ENCODE assay signal across 8 mouse cellular contexts in the genomic region with DNA sequence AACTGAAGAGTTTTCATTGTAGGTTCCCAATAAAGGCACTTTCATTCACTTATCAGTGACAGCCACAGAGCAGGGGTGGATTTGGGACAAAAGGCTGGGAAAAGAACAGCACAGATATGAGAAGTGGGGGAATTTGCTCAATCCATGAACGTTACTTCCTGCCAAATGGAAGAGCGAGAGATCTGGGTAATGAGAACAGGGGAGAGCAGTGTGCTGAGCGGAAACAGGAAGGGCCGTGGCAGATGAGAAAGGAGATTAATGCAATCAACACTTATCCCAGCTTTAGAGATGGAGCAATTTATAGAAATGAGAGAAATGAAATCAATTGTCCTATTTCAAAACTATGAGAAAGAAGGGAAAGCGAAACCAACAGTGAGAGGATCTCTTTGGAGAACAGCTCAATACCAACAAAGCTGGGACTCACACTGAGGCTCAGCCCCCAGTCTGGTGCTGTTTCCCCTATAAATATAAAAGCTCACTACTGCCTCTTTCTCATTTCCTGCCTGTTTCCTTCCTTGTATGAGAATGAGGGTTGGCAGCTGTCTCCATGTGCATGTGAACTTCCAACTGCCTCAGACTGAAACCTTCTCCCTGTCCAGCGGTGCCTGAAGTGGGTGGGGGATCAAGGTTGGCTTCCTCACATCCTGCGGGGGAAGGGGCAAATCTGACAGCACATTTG. TPM values are rescaled to one million over a fixed set of nuclear protein-coding genes. Genes with fewer than 3 reads are reported as not detected.
DNase-seq lines count a peak whose midpoint lies in the region; TF ChIP-seq lines count a peak whose summit lies in the region.

No protein-coding gene starts in this region.

- no peaks in the 10 kb centered on the region for H3K36me3 ChIP-seq in kidney, adult 2 months (ENCODE audit: control insufficient read depth, insufficient read depth, low read length)
- H3K36me3 ChIP-seq in limb, embryonic 10.5 days, result no peaks in the 10 kb centered on the region
- no peaks in the 10 kb centered on the region for H3K36me3 ChIP-seq in splenic B cell, adult 2 months (ENCODE audit: control insufficient read depth, insufficient read depth, low read length, poor library complexity, severe bottlenecking)

- H3K4me1 ChIP-seq in kidney, adult 2 months (ENCODE audit: control insufficient read depth, insufficient read depth, low read length), result peaks cover 15% of the 10 kb centered on the region
- peaks cover 7% of the 10 kb centered on the region for H3K4me1 ChIP-seq in bone marrow, adult 2 months (ENCODE audit: control insufficient read depth, insufficient read depth, low read length)
- peaks cover 18% of the 10 kb centered on the region for H3K4me1 ChIP-seq in limb, embryonic 10.5 days

- DNase-seq in kidney, adult 2 months, result peak; percentile 38
- DNase-seq in kidney, adult 18-20 months, result no peak
- no peak for DNase-seq in limb, embryonic 10.5 days (ENCODE audit: low spot score)
- peak; percentile 46 for DNase-seq in splenic B cell, adult 2 months (ENCODE audit: low read depth, low spot score)
- DNase-seq in Muller cell, postnatal 12 days (ENCODE audit: inconsistent ontology term), result no peak
- no peak for DNase-seq in layer of hippocampus, postnatal 36 days
- DNase-seq in left cerebral cortex, adult 8-10 months (ENCODE audit: low spot score in 2 of 2), result no peak

- 50% methylated on average over 7 of the region's 7 CpGs for WGBS in kidney, adult 2 months
- WGBS in bone marrow, adult 2 months, result 4% methylated on average over 7 of the region's 7 CpGs
- 76% methylated on average over 7 of the region's 7 CpGs for WGBS in limb, embryonic 10.5 days

- H3K4me3 ChIP-seq in kidney, adult 2 months (ENCODE audit: insufficient read depth, low read depth, low read length), result peak overlapping the region; percentile 27; the same call in 1 of the 2 replicates
- peak overlapping the region; percentile 46 for H3K4me3 ChIP-seq in bone marrow, adult 2 months (replicated peaks; ENCODE audit: control insufficient read depth, low read depth, low read length)
- H3K4me3 ChIP-seq in limb, embryonic 10.5 days, result no peak overlapping the region

- TF ChIP-seq POLR2A in kidney, adult 2 months (IDR thresholded peaks at IDR 0.05; ENCODE audit: low read depth, low read length), result no peak
- TF ChIP-seq POLR2A in bone marrow, adult 2 months (IDR thresholded peaks at IDR 0.05; ENCODE audit: borderline replicate concordance, control insufficient read depth, low read depth, low read length), result no peak

- H3K9me3 ChIP-seq in limb, embryonic 10.5 days (replicated peaks), result no peaks in the 10 kb centered on the region

- no peak for TF ChIP-seq CTCF in kidney, adult 2 months (conservative IDR thresholded peaks at IDR 0.05; ENCODE audit: insufficient read depth, insufficient read length, low read depth, low read length)
- no peak for TF ChIP-seq CTCF in bone marrow, adult 2 months (IDR thresholded peaks at IDR 0.05; ENCODE audit: control insufficient read depth, insufficient read depth, low read length)

- peak overlapping the region; percentile 72 for H3K27ac ChIP-seq in kidney, adult 2 months (ENCODE audit: insufficient read depth, low read depth, low read length)
- peak overlapping the region; percentile 18; the same call in 1 of the 2 replicates for H3K27ac ChIP-seq in bone marrow, adult 2 months (ENCODE audit: control insufficient read depth, insufficient read depth, low read depth, low read length, poor library complexity)
- H3K27ac ChIP-seq in limb, embryonic 10.5 days, result peak overlapping the region; percentile 34; the same call in 1 of the 2 replicates

- no peaks in the 10 kb centered on the region for H3K27me3 ChIP-seq in kidney, adult 2 months (replicated peaks; ENCODE audit: control insufficient read depth, insufficient read depth, low read length)
- H3K27me3 ChIP-seq in limb, embryonic 10.5 days (ENCODE audit: low read depth, poor library complexity, severe bottlenecking), result no peaks in the 10 kb centered on the region
- no peaks in the 10 kb centered on the region for H3K27me3 ChIP-seq in splenic B cell, adult 2 months (ENCODE audit: control insufficient read depth, insufficient read depth, low read length, poor library complexity, severe bottlenecking)

RNA-seq across cellular contexts. Expression of a gene that starts 11.0 kb away (rescaled TPM):
- 19.5 and 21.0 TPM in 2 replicates for polyA plus RNA-seq in kidney, adult 2 months (2012; rRNA removed)
- polyA plus RNA-seq in bone marrow, adult 2 months (2011; ENCODE audit: insufficient read depth, insufficient read length, low replicate concordance, missing spikeins), result 0.54 and 6.2 TPM in 2 replicates
- polyA plus RNA-seq in limb, embryonic 10.5 days (2016; fragmentation: Nextera tagmentation; extraction: Ambion mirVana), result 1.9 and 3.4 TPM in 2 replicates
- 10 to 100 TPM; 12.2 to 17.4 TPM for total RNA-seq in layer of hippocampus, postnatal 36 days (2021)
- total RNA-seq in left cerebral cortex, adult 8-10 months (2022), result 10 to 100 TPM in 3 of 4 experiments, 1 to 10 TPM in 1; 6.2 to 24.7 (median 14.2) TPM

Comparison
In these comparisons a context has a peak if more than half of its experiments do, and no peak if none do; other contexts are left out.
1. DNase-seq: peak in kidney, adult 2 months (single experiment) and splenic B cell, adult 2 months (single experiment); none in kidney, adult 18-20 months (single experiment), limb, embryonic 10.5 days (single experiment), Muller cell, postnatal 12 days (single experiment), layer of hippocampus, postnatal 36 days (0 of 2) and left cerebral cortex, adult 8-10 months (0 of 2).
2. H3K27ac ChIP-seq: peak in every context shown above with its lines; median percentile 72 in kidney, adult 2 months; 34 in limb, embryonic 10.5 days; 18 in bone marrow, adult 2 months.